Mouse (Mus musculus): ENCODE data around the gene Gm8334. TPM values are rescaled to one million over a fixed set of nuclear protein-coding genes. Genes with fewer than 3 reads are reported as not detected.
"Not testable (repeated sequence)": the region's sequence is repeated elsewhere in the genome, so short reads cannot be mapped to it uniquely, and the experiment has no call there.

Gm8334 gene
- not detected in 2 replicates for polyA plus RNA-seq (2015; fragmentation: Nextera tagmentation; extraction: Ambion mirVana)

DNA sequence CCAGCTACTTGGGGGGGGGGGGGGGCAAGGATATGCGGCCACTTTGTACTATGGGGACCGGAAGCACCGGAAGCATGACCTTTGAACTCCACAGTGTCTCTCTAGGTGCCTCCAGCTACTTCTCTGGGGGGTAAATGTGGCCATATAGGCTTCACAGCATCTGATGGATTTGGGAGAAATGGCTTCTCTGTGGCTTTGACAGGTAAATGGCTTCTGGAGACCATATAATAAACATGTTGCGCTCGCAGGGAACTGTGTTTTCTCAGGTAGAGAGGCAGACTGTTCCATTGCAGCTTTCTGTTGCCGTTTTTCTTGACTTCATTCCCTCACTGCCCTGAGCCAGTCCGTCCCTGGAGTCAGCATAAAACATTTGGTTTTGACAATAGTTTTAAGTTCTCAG, at the start of gene Gm8334:
TSS of gene Gm8334 (minus strand) at position 101 of the 400 bp plus-strand sequence.
- H3K9me3 ChIP-seq (replicated peaks); H3K36me3 ChIP-seq (ENCODE audit: poor library complexity, severe bottlenecking); H3K27ac ChIP-seq; H3K27me3 ChIP-seq; H3K4me1 ChIP-seq; H3K4me2 ChIP-seq; H3K4me3 ChIP-seq; H3K9ac ChIP-seq; ATAC-seq: not testable (repeated sequence)
- 91% methylated on average over 4 of the region's 7 CpGs for WGBS

DNA sequence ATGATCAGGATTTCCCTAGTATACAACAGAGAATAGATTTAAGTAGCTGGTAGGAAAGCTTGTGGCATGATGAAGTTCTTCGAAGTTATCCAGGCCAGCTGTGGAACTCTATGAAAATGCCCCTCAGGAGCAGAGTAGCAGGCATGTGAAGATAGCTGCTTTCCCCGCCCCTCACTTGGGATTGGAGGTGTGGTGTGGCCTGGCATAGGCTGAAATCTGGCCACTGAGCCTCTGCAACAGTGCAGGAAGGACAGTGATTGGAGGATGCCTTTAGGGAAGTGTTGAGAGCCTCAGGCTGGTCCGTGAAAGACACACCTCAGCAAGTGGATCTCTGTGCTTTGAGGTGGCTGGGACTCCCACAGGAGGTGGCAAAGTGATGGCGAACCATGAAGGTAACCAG, 48.3 kb upstream of the Gm8334 start, which contains the start of gene Gm15127:
TSS of gene Gm15127 (plus strand) at position 301 of the 400 bp plus-strand sequence.
- not testable (repeated sequence) for H3K9ac ChIP-seq; H3K4me1 ChIP-seq; H3K27me3 ChIP-seq; H3K4me2 ChIP-seq; H3K27ac ChIP-seq; H3K4me3 ChIP-seq; ATAC-seq; H3K9me3 ChIP-seq (replicated peaks); H3K36me3 ChIP-seq (ENCODE audit: poor library complexity, severe bottlenecking)
- WGBS = 76% methylated on average over 3 of the region's 4 CpGs

Other genes with a start within 250 kb of the Gm8334 start
- not detected in 2 replicates for gene Gm15114, start 126.2 kb downstream of the Gm8334 start, polyA plus RNA-seq (2015; fragmentation: Nextera tagmentation; extraction: Ambion mirVana)
- gene Gm15127, start 48.4 kb upstream of the Gm8334 start, polyA plus RNA-seq (2015; fragmentation: Nextera tagmentation; extraction: Ambion mirVana) = not detected in 2 replicates
- gene Luzp4, start 242.5 kb upstream of the Gm8334 start, polyA plus RNA-seq (2015; fragmentation: Nextera tagmentation; extraction: Ambion mirVana) = not detected in 2 replicates